Mouse (Mus musculus) lung, postnatal 0 days (tissue): ENCODE results near the gene Dnah7c. TPM values are rescaled to one million over a fixed set of nuclear protein-coding genes. Genes with fewer than 3 reads are reported as not detected.
"Not testable (repeated sequence)": the region's sequence is repeated elsewhere in the genome, so short reads cannot be mapped to it uniquely, and the experiment has no call there.

Experiments used
- ATAC-seq: fragments of 200-750 bp; cut with Nextera tagmentation; 2 replicates; pipeline ENCODE4 v1.8.0; 2017; ENCODE audit warnings: moderate library complexity
- DNase-seq: peaks from one replicate; pipeline ENCODE4 v3.0.0-alpha.2; 2016; ENCODE audit warnings: low spot score
- H3K27ac ChIP-seq: fragments of 300-500 bp; sonication (generic); 2 replicates; pipeline ENCODE4 v1.5.1; 2014; ENCODE audit warnings: antibody characterized with exemption, mild to moderate bottlenecking, low read length, mixed read lengths
- H3K27me3 ChIP-seq: fragments of 300-500 bp; sonication (generic); replicated peaks from 2 replicates; pipeline ENCODE4 v1.6.1; 2014; ENCODE audit warnings: low read length, mixed read lengths; ENCODE audit not compliant: insufficient read depth
- H3K36me3 ChIP-seq: fragments of 300-500 bp; sonication (generic); 2 replicates; pipeline ENCODE4 v1.6.1; 2014; ENCODE audit warnings: low read length, mixed read lengths; ENCODE audit not compliant: insufficient read depth
- H3K4me1 ChIP-seq: fragments of 300-500 bp; sonication (generic); 2 replicates; pipeline ENCODE4 v1.6.1; 2014; ENCODE audit warnings: antibody characterized with exemption, low read depth, low read length, mixed read lengths; ENCODE audit not compliant: insufficient read depth
- H3K4me2 ChIP-seq: fragments of 300-500 bp; sonication (generic); replicated peaks from 2 replicates; pipeline ENCODE4 v1.6.1; 2014; ENCODE audit warnings: low read depth, mild to moderate bottlenecking, low read length, moderate library complexity, mixed read lengths
- H3K4me3 ChIP-seq: fragments of 300-500 bp; sonication (generic); 2 replicates; pipeline ENCODE4 v1.5.1; 2014; ENCODE audit warnings: low read depth, low read length
- H3K9ac ChIP-seq: fragments of 300-500 bp; sonication (generic); replicated peaks from 2 replicates; pipeline ENCODE4 v1.6.1; 2014; ENCODE audit warnings: low read depth, mild to moderate bottlenecking
- H3K9me3 ChIP-seq: fragments of 300-500 bp; sonication (generic); 2 replicates; pipeline ENCODE4 v1.6.1; 2016; ENCODE audit warnings: low read length, mixed read lengths
- CTCF ChIP-seq: IDR thresholded peaks from 2 replicates; pipeline ENCODE4 v1.5.1; 2016; ENCODE audit warnings: antibody characterized with exemption, mild to moderate bottlenecking
- EP300 ChIP-seq: IDR thresholded peaks from 2 replicates; pipeline ENCODE4 v1.6.1; 2016; ENCODE audit warnings: antibody characterized with exemption, mild to moderate bottlenecking, control low read depth
- WGBS: fragments of 180-500 bp; shearing (Covaris S2); extraction: QIAGEN DNeasy Blood & Tissue Kit; methylation state at CpG from one replicate; pipeline ENCODE4 v1.1.7; 2014; 5-methylcytosine and 5-hydroxymethylcytosine counted together
- polyA plus RNA-seq: library from polyadenylated mRNA; unstranded; fragments of >200 nt; fragmentation: Nextera tagmentation; extraction: Ambion mirVana; gene quantifications from 2 replicates; pipeline ENCODE4 v1.2.1, GENCODE M21; 2015

Gene Dnah7c
- polyA plus RNA-seq, 1 experiment from 2014 or later, result 0.23 TPM

GRCm38 (mm10) chr1:46428401-46428800, 3.0 kb downstream of the Dnah7c start:
- TF ChIP-seq CTCF, result 0 out of 2 replicates have a peak, but pooled peaks have one; percentile 3
- no peak for TF ChIP-seq EP300
- WGBS, result 75% methylated on average over 2 of the region's 2 CpGs
- Histone ChIP-seq H3K4me1 (0 out of 2 replicates have a peak, but pooled peaks cover 3% of the 10 kb centered on the region), H3K9me3 (no peaks in the 10 kb centered on the region), H3K4me3 (no peak overlapping the region), H3K36me3 (no peaks in the 10 kb centered on the region), H3K27me3 (no peaks in the 10 kb centered on the region), H3K4me2 (no peak overlapping the region), H3K27ac (no peak overlapping the region), H3K9ac (no peak overlapping the region)
- DNase-seq (no peak), ATAC-seq (no peak)

GRCm38 (mm10) chr1:46514671-46515070, 89.3 kb downstream of the Dnah7c start:
- DNase-seq, H3K36me3 ChIP-seq, H3K4me3 ChIP-seq, H3K27me3 ChIP-seq, H3K27ac ChIP-seq, H3K9me3 ChIP-seq, ATAC-seq, H3K4me2 ChIP-seq, H3K9ac ChIP-seq, H3K4me1 ChIP-seq: not testable (repeated sequence)
- 87% methylated on average over 1 of the region's 1 CpGs for WGBS

GRCm38 (mm10) chr1:46521032-46521431, 95.6 kb downstream of the Dnah7c start:
- no peaks in the 10 kb centered on the region for H3K36me3 ChIP-seq
- H3K9me3 ChIP-seq, result no peaks in the 10 kb centered on the region
- no peak overlapping the region for H3K27ac ChIP-seq
- no peak overlapping the region for H3K4me3 ChIP-seq
- H3K9ac ChIP-seq, result no peak overlapping the region
- DNase-seq (no peak), ATAC-seq (no peak)
- H3K27me3 ChIP-seq, result no peaks in the 10 kb centered on the region
- no peak overlapping the region for H3K4me2 ChIP-seq
- no peak for TF ChIP-seq EP300
- TF ChIP-seq CTCF, result no peak
- no peaks in the 10 kb centered on the region for H3K4me1 ChIP-seq

GRCm38 (mm10) chr1:46526537-46526936, 101.1 kb downstream of the Dnah7c start:
- H3K9ac ChIP-seq, H3K27me3 ChIP-seq, H3K4me2 ChIP-seq, H3K9me3 ChIP-seq, H3K4me3 ChIP-seq, ATAC-seq, H3K36me3 ChIP-seq, H3K4me1 ChIP-seq, DNase-seq, H3K27ac ChIP-seq: not testable (repeated sequence)
- WGBS, result 26% methylated on average over 2 of the region's 3 CpGs

- Histone ChIP-seq H3K36me3 (no peaks in the 10 kb centered on the region), H3K4me1 (no peaks in the 10 kb centered on the region), H3K9ac (no peak overlapping the region), H3K9me3 (no peaks in the 10 kb centered on the region), H3K4me2 (no peak overlapping the region), H3K27ac (no peak overlapping the region), H3K27me3 (no peaks in the 10 kb centered on the region), H3K4me3 (no peak overlapping the region)
- TF ChIP-seq CTCF (no peak), EP300 (no peak)
- no peak for ATAC-seq
- DNase-seq, result no peak
- WGBS, result 38% methylated on average over 2 of the region's 2 CpGs
These were observed 119.5 kb downstream of the Dnah7c start for GRCm38 (mm10) chr1:46544812-46545421.

GRCm38 (mm10) chr1:46580385-46580784, 155.0 kb downstream of the Dnah7c start:
- H3K4me1 ChIP-seq, result no peaks in the 10 kb centered on the region
- no peaks in the 10 kb centered on the region for H3K36me3 ChIP-seq
- no peak overlapping the region for H3K4me3 ChIP-seq
- DNase-seq (peak; percentile 9), ATAC-seq (no peak)
- TF ChIP-seq CTCF (peak; percentile 28; the same call in 1 of the 2 replicates), EP300 (no peak)
- H3K9me3 ChIP-seq, result no peaks in the 10 kb centered on the region
- WGBS, result 25% methylated on average over 3 of the region's 3 CpGs
- no peak overlapping the region for H3K9ac ChIP-seq
- H3K4me2 ChIP-seq, result no peak overlapping the region
- no peaks in the 10 kb centered on the region for H3K27me3 ChIP-seq
- H3K27ac ChIP-seq, result no peak overlapping the region

- H3K27ac ChIP-seq, H3K4me1 ChIP-seq, DNase-seq, ATAC-seq, H3K9me3 ChIP-seq, H3K9ac ChIP-seq, H3K36me3 ChIP-seq, H3K4me3 ChIP-seq, H3K27me3 ChIP-seq, H3K4me2 ChIP-seq: not testable (repeated sequence)
- WGBS, result 69% methylated on average over 1 of the region's 1 CpGs
These were observed 168.4 kb downstream of the Dnah7c start for GRCm38 (mm10) chr1:46593826-46594225.

GRCm38 (mm10) chr1:46596343-46596742, 171.0 kb downstream of the Dnah7c start:
- 89% methylated on average over 1 of the region's 1 CpGs for WGBS

More at GRCm38 (mm10) chr1:46596343-46596742, 171.0 kb downstream of the Dnah7c start:
- H3K4me2 ChIP-seq, DNase-seq, H3K9ac ChIP-seq, H3K27me3 ChIP-seq, H3K36me3 ChIP-seq, H3K9me3 ChIP-seq, H3K4me1 ChIP-seq, H3K27ac ChIP-seq, ATAC-seq, H3K4me3 ChIP-seq: not testable (repeated sequence)
